Mouse (Mus musculus) liver, embryonic 13.5 days (tissue): ENCODE data around the gene Tas2r144. TPM values are rescaled to one million over a fixed set of nuclear protein-coding genes. Genes with fewer than 3 reads are reported as not detected.

Experiments
- ATAC-seq: fragments of 200-750 bp; cut with Nextera tagmentation; 2 replicates; pipeline ENCODE4 v1.8.0; 2017; ENCODE audit warnings: low read depth, mild to moderate bottlenecking, moderate number of reproducible peaks, moderate library complexity
- DNase-seq: peaks from one replicate; pipeline ENCODE4 v3.0.0; 2022
- H3K27ac ChIP-seq: fragments of 300-500 bp; sonication (generic); 2 replicates; pipeline ENCODE4 v1.5.1; 2015; ENCODE audit warnings: moderate library complexity, mild to moderate bottlenecking, inconsistent platforms
- H3K27me3 ChIP-seq: fragments of 300-500 bp; sonication (generic); 2 replicates; pipeline ENCODE4 v1.6.1; 2015; ENCODE audit warnings: mild to moderate bottlenecking, inconsistent platforms
- H3K36me3 ChIP-seq: fragments of 300-500 bp; sonication (generic); 2 replicates; pipeline ENCODE4 v1.6.1; 2015; ENCODE audit warnings: mild to moderate bottlenecking, inconsistent platforms
- H3K4me1 ChIP-seq: fragments of 300-500 bp; sonication (generic); replicated peaks from 2 replicates; pipeline ENCODE4 v1.6.1; 2015; ENCODE audit warnings: inconsistent platforms
- H3K4me2 ChIP-seq: fragments of 300-500 bp; sonication (generic); 2 replicates; pipeline ENCODE4 v1.6.1; 2015; ENCODE audit warnings: inconsistent platforms, mild to moderate bottlenecking, moderate library complexity
- H3K4me3 ChIP-seq: fragments of 300-500 bp; sonication (generic); replicated peaks from 2 replicates; pipeline ENCODE4 v1.5.1; 2015; ENCODE audit warnings: mild to moderate bottlenecking, inconsistent platforms
- H3K9ac ChIP-seq: fragments of 300-500 bp; sonication (generic); 2 replicates; pipeline ENCODE4 v1.6.1; 2015; ENCODE audit warnings: mild to moderate bottlenecking, inconsistent platforms
- H3K9me3 ChIP-seq: fragments of 300-500 bp; sonication (generic); replicated peaks from 2 replicates; pipeline ENCODE4 v1.6.1; 2016; ENCODE audit warnings: inconsistent platforms
- WGBS: fragments of 180-500 bp; shearing (Covaris S2); methylation state at CpG from one replicate; pipeline ENCODE4 v1.1.7; 2015; ENCODE audit not compliant: insufficient replicate concordance; 5-methylcytosine and 5-hydroxymethylcytosine counted together
- polyA plus RNA-seq: library from polyadenylated mRNA; unstranded; fragments of >200 nt; fragmentation: Nextera tagmentation; extraction: Ambion mirVana; gene quantifications from 2 replicates; pipeline ENCODE4 v1.2.1, GENCODE M21; 2015

Tas2r144 gene
- not detected in 2 replicates for polyA plus RNA-seq

- H3K4me1 ChIP-seq: no peaks in the 10 kb centered on the region
- no peak within 1 kb of the TSS for H3K9ac ChIP-seq
- ATAC-seq (no peak), DNase-seq (no peak)
- no peak within 1 kb of the TSS for H3K4me3 ChIP-seq
- no peak within 1 kb of the TSS for H3K4me2 ChIP-seq
- H3K36me3 ChIP-seq: no peaks in the 10 kb centered on the region
- WGBS: 53% methylated on average over 2 of the region's 2 CpGs
- no peaks in the 10 kb centered on the region for H3K27me3 ChIP-seq
- no peak within 1 kb of the TSS for H3K27ac ChIP-seq
- no peaks in the 10 kb centered on the region for H3K9me3 ChIP-seq
These were observed at the start of gene Tas2r144 for GRCm38 (mm10) chr6:42215028-42215427. TSS of gene Tas2r144 (plus strand) at chr6:42215328.

- Histone ChIP-seq H3K4me3 (no peak overlapping the region), H3K27me3 (no peaks in the 10 kb centered on the region), H3K4me1 (no peaks in the 10 kb centered on the region), H3K9me3 (no peaks in the 10 kb centered on the region), H3K4me2 (no peak overlapping the region), H3K9ac (no peak overlapping the region), H3K27ac (no peak overlapping the region), H3K36me3 (no peaks in the 10 kb centered on the region)
- ATAC-seq: no peak
- DNase-seq: no peak
- WGBS: 30% methylated on average over 1 of the region's 1 CpGs
These were observed 32.7 kb upstream of the Tas2r144 start for GRCm38 (mm10) chr6:42182462-42182861.

- 24% methylated on average over 3 of the region's 3 CpGs for WGBS
- no peaks in the 10 kb centered on the region for H3K36me3 ChIP-seq
- H3K4me1 ChIP-seq: no peaks in the 10 kb centered on the region
- ATAC-seq: no peak
- H3K9me3 ChIP-seq: no peaks in the 10 kb centered on the region
- no peak overlapping the region for H3K4me2 ChIP-seq
- H3K4me3 ChIP-seq: no peak overlapping the region
- no peaks in the 10 kb centered on the region for H3K27me3 ChIP-seq
- no peak overlapping the region for H3K9ac ChIP-seq
- no peak for DNase-seq
- H3K27ac ChIP-seq: no peak overlapping the region
These were observed 28.9 kb upstream of the Tas2r144 start for GRCm38 (mm10) chr6:42186230-42186629.

GRCm38 (mm10) chr6:42197710-42198109 is 17.4 kb upstream of the Tas2r144 start:
- DNase-seq: no peak
- no peaks in the 10 kb centered on the region for H3K9me3 ChIP-seq
- ATAC-seq: no peak
- no peak overlapping the region for H3K27ac ChIP-seq
- no peak overlapping the region for H3K4me2 ChIP-seq
- WGBS: 25% methylated on average over 3 of the region's 3 CpGs
- H3K4me1 ChIP-seq: no peaks in the 10 kb centered on the region
- no peaks in the 10 kb centered on the region for H3K27me3 ChIP-seq
- no peaks in the 10 kb centered on the region for H3K36me3 ChIP-seq
- H3K4me3 ChIP-seq: no peak overlapping the region
- no peak overlapping the region for H3K9ac ChIP-seq

- WGBS: 54% methylated on average over 1 of the region's 1 CpGs
- ATAC-seq (no peak), DNase-seq (no peak)
- no peak overlapping the region for H3K9ac ChIP-seq
- H3K4me1 ChIP-seq: no peaks in the 10 kb centered on the region
- H3K4me3 ChIP-seq: no peak overlapping the region
- no peaks in the 10 kb centered on the region for H3K27me3 ChIP-seq
- H3K27ac ChIP-seq: no peak overlapping the region
- H3K4me2 ChIP-seq: no peak overlapping the region
- no peaks in the 10 kb centered on the region for H3K9me3 ChIP-seq
- no peaks in the 10 kb centered on the region for H3K36me3 ChIP-seq
These were observed 15.6 kb upstream of the Tas2r144 start for GRCm38 (mm10) chr6:42199498-42199897.

DNA sequence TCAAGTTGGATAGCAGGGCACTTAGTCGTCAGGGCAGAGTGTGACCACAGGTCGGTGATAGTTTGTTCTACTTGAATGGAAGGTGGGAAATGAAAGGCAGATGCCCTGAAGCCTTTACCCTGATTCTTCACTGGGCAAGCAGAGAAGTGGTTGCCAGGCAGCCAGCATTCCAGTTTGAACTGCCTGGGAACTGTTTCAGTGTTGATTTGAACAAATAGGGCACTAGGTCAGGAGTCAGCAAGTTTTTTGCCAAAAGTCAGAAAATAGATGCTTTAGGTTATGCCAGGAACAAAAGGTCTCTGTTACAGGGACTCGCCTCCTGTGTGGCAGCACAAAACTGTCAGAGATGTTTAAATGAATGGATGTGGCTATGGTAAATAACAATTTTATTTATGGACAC is 7.2 kb downstream of the Tas2r144 start:
- 47% methylated on average over 3 of the region's 3 CpGs for WGBS
- no peak overlapping the region for H3K9ac ChIP-seq
- no peaks in the 10 kb centered on the region for H3K4me1 ChIP-seq
- no peak overlapping the region for H3K27ac ChIP-seq
- no peak overlapping the region for H3K4me3 ChIP-seq
- ATAC-seq (no peak), DNase-seq (no peak)
- no peaks in the 10 kb centered on the region for H3K9me3 ChIP-seq
- no peaks in the 10 kb centered on the region for H3K36me3 ChIP-seq
- H3K27me3 ChIP-seq: no peaks in the 10 kb centered on the region
- no peak overlapping the region for H3K4me2 ChIP-seq

GRCm38 (mm10) chr6:42225046-42225445 is 9.9 kb downstream of the Tas2r144 start:
- WGBS: 48% methylated on average over 4 of the region's 4 CpGs
- ATAC-seq: no peak
- DNase-seq: no peak
- Histone ChIP-seq H3K4me2 (no peak overlapping the region), H3K36me3 (no peaks in the 10 kb centered on the region), H3K9ac (no peak overlapping the region), H3K27ac (no peak overlapping the region), H3K9me3 (no peaks in the 10 kb centered on the region), H3K27me3 (no peaks in the 10 kb centered on the region), H3K4me1 (no peaks in the 10 kb centered on the region), H3K4me3 (no peak overlapping the region)

GRCm38 (mm10) chr6:42227240-42228101 is 12.3 kb downstream of the Tas2r144 start:
- 31% methylated on average over 17 of the region's 17 CpGs for WGBS
- no peak for ATAC-seq
- Histone ChIP-seq H3K4me1 (no peaks in the 10 kb centered on the region), H3K36me3 (no peaks in the 10 kb centered on the region), H3K27ac (no peak overlapping the region), H3K4me3 (no peak overlapping the region), H3K9ac (no peak overlapping the region), H3K4me2 (no peak overlapping the region), H3K9me3 (no peaks in the 10 kb centered on the region), H3K27me3 (no peaks in the 10 kb centered on the region)
- peak; percentile 24 for DNase-seq

GRCm38 (mm10) chr6:42229610-42230009 is 14.5 kb downstream of the Tas2r144 start:
- no peak overlapping the region for H3K4me2 ChIP-seq
- no peaks in the 10 kb centered on the region for H3K4me1 ChIP-seq
- H3K36me3 ChIP-seq: no peaks in the 10 kb centered on the region
- no peak overlapping the region for H3K27ac ChIP-seq
- ATAC-seq: no peak
- WGBS: 56% methylated on average over 4 of the region's 4 CpGs
- no peaks in the 10 kb centered on the region for H3K27me3 ChIP-seq
- H3K9me3 ChIP-seq: no peaks in the 10 kb centered on the region
- DNase-seq: no peak
- no peak overlapping the region for H3K4me3 ChIP-seq
- no peak overlapping the region for H3K9ac ChIP-seq

DNA sequence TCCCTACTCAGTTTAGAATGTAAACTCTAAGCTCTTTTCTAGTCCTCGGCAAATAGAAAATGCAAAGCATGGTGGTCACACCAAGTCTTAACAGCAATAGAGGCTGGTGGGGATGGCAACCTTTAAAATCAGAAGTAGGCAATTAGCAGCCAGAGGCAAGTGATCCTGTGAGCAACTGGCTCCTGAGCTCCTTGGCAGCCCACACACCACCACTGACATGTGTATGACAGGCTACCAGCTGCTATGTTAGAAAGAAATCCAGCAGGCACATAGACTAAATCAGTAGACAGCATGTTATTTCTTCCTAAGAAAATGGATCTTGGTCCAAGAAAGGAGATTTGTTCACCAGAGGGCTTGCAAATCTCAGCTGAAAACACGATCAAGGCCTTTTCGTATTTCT is 16.1 kb downstream of the Tas2r144 start:
- WGBS: 72% methylated on average over 3 of the region's 3 CpGs
- Histone ChIP-seq H3K27me3 (no peaks in the 10 kb centered on the region), H3K9me3 (no peaks in the 10 kb centered on the region), H3K9ac (no peak overlapping the region), H3K36me3 (no peaks in the 10 kb centered on the region), H3K27ac (no peak overlapping the region), H3K4me1 (no peaks in the 10 kb centered on the region), H3K4me3 (no peak overlapping the region), H3K4me2 (no peak overlapping the region)
- ATAC-seq (no peak), DNase-seq (no peak)

DNA sequence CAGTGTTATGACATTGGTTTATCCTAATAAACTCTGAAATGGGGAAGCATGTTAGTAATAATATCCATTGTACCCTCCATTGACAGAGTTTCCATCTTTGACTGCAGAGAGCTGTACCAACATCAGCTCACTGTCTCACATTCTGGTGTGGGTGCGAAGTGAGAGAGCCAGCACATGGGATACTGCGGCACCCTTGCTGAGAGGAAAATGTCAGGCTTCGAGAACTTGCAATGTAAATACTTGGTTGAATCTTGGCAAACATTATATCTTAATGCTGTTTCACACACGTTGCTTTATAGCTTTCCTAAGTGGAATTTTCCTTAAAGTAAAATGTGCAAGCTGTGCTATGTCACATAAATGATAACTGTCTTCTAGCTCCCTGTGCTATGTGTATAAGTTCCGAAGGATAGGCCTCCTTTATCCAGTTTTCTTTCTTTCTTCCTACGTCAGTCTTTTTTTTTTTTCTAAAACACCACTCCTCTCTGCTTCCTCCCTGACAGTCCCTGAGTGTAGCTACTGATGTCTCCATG is 22.2 kb downstream of the Tas2r144 start:
- Histone ChIP-seq H3K4me1 (no peaks in the 10 kb centered on the region), H3K4me3 (no peak overlapping the region), H3K36me3 (no peaks in the 10 kb centered on the region), H3K9ac (no peak overlapping the region), H3K4me2 (no peak overlapping the region), H3K9me3 (no peaks in the 10 kb centered on the region), H3K27me3 (no peaks in the 10 kb centered on the region), H3K27ac (no peak overlapping the region)
- ATAC-seq: no peak
- WGBS: 54% methylated on average over 6 of the region's 6 CpGs
- no peak for DNase-seq
